Mouse (Mus musculus) cerebellum, postnatal 36 days (tissue): ENCODE measurements around the gene Flii.

Source experiments
- DNase-seq, 2 experiments: peaks; one replicate each; pipeline ENCODE4 v3.0.0; 2021 to 2022; ENCODE audit warnings: mixed read lengths in 2 of 2

The Flii gene

DNA sequence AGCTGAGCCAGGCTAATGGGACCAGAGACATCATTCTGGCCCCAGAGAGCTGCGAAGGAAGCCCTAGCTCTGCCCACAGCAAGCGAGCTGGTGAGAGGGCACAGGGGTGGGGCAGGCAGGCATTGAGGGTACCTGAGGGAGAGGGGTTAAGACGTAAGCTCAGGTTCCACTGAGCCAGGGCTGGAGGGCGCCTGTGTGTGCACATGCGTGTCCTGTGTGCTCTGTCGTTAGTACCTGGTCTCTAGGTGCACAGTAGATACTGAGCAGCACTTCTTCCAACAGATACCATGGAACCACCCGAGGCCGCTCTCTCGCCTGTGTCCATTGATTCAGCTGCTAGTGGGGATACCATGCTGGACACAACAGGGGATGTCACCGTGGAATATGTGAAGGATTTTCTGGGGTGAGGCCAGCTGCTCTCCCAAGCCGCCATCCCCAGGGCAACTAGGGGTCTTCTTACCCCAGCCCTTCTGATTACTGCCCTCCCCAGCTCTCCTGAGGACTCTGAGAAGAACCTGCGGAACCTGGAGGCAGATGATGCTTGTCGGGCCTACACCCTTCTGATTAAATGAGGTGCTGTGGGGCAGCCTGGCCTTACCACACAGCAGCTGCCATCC is 14.3 kb downstream of the Flii start:
- no peak for DNase-seq

DNA sequence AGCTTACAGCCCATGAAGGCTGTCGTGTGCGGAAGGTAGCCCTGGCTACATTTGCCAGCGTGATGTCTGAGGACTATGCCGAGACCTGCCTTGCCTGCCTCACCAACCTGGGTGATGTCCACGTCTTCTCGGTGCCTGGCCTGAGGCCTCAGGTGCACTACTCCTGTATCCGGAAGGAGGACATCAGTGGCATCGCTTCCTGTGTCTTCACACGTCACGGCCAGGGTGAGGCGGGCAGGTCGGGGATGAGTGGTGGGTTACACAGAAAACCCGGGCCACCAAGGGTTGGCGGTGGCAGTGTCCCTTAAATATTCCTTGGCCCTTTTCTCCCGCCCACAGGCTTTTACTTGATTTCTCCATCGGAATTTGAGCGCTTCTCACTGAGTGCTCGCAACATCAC is 15.0 kb downstream of the Flii start:
- DNase-seq = no peak

DNA sequence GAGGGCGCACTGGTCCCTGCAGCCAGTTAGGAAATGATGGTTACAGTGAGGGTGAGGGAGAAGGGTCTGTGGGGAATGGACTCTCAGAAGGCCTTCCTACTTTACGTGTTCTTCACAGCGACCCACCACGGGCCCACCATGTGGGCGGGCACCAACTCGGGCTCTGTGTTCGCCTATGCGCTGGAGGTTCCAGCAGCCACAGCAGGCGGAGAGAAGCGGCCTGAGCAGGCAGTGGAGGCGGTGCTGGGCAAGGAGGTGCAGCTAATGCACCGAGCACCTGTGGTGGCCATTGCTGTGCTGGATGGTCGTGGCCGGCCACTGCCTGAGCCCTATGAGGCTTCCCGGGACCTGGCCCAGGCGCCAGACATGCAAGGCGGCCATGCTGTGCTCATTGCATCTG is 15.8 kb downstream of the Flii start:
- DNase-seq = no peak

DNA sequence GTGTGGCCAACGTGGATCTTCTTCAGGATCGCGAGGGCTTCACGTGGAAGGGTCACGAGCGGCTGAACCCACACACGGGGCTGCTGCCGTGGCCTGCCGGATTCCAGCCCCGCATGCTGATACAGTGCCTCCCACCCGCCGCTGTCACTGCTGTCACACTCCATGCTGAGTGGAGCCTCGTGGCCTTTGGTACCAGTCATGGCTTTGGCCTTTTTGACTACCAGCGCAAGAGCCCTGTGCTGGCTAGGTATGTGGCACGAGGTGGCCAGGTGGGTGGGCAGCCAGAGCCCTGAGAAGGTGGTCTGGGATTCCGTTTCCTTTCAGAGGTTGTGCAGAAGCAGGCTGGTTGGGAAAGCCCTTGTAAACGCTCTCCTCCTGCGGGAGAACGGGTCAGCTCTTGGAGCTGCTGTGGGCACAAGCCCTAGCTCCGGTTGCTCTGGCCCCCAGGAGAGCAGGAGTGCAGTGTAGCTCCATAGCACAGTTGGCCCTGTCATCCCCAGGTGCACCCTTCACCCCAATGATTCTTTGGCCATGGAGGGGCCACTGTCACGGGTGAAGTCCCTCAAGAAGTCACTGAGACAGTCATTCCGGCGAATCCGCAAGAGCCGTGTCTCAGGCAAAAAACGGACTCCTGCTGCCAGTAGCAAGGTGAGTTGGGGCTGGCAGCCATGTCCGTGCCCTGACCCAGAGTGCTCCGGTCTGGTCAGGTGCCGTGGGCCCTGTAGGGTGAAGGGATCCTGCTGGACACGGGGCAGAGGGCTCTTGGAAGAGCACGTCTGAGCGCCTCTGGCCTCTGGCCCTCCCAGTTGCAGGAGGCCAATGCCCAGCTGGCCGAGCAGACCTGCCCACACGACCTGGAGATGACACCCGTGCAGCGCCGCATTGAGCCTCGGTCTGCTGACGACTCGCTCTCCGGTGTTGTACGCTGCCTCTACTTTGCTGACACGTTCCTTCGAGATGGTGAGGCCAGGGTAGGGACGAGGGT is 17.3 kb downstream of the Flii start:
- DNase-seq = no peak

DNA sequence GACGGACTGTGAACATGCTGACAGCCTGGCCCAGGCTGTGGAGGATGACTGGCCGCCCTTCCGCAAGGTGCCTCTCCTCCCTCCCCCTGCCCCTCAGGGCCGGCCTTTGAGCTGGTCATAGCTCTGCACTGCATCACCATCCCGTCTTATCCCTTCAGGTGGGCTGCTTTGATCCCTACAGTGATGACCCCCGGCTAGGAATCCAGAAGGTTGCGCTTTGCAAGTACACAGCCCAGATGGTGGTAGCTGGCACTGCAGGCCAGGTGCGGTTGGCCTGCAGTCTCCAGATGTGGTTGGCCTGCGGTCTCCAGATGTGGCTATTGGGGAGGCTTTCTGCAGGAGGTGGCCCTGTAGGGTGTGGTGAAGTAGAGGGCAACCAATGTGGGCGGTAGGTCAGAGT is 18.4 kb downstream of the Flii start:
- no peak for DNase-seq

DNA sequence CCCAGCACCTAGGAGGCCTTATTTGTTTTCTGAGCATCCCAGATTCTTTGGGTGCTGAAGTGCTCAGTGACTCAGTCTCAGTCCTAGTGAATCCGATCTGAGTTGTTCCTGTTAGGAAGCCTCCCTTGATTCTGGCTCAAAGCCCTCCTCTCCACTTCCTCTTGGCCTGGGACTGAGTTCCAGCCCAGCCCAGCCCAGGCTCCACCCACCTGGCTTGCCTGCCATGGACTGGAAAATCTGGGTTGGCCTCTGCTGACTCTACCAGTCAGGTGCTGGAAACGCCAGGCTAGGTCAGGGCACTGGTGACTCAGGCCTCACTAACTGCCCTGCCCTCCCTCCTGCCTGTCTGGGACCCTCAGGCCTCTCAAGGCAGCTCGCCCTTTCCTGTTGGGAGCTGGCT is 19.4 kb downstream of the Flii start:
- peak in 1 of 2 experiments; percentile 47 for DNase-seq

DNA sequence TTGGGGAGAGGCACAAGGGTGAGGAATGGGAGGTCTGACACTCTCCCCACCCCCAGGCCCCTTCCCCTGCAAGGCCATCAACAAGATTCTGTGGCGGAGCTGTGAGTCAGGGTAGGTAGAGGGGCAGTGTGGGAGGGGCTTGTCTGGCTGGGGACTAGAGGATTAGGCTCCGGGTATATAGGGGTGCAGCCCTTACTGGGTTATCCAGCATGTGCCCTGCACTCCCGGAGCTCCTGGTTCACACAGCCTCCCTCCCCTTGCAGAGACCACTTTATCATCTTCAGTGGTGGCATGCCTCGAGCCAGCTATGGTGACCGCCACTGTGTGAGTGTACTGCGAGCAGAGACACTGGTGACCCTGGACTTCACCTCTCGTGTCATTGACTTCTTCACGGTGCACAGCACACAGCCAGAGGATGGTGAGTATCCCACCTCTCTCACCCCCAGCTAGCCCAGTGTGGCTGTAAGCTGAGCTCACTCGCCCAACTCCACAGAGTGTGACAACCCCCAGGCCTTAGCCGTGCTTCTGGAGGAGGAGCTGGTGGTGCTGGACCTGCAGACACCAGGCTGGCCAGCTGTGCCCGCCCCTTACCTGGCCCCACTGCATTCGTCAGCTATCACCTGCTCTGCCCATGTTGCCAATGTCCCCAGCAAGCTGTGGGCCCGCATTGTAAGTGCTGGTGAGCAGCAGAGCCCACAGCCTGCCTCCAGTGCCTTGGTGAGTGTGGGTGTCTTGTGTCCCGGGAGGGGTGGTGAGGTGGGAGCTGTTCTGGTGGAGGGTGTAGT is 20.2 kb downstream of the Flii start:
- no peak for DNase-seq

DNA sequence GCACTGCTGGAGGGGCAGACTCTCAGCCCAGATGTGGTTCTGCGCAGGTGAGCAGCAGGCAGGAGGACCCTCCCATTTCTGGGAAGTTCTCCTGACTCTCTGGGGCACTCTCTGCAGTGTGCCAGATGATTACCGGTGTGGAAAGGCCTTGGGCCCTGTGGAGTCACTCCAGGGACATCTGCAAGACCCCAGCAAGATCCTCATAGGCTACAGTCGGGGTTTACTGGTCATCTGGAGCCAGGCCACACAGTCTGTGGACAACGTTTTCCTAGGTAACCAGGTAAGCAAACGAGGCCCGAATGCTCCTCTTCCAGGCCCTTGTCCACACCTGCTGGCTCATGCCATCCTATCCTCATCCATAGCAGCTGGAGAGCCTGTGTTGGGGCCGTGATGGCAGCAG is 21.0 kb downstream of the Flii start:
- DNase-seq = no peak

DNA sequence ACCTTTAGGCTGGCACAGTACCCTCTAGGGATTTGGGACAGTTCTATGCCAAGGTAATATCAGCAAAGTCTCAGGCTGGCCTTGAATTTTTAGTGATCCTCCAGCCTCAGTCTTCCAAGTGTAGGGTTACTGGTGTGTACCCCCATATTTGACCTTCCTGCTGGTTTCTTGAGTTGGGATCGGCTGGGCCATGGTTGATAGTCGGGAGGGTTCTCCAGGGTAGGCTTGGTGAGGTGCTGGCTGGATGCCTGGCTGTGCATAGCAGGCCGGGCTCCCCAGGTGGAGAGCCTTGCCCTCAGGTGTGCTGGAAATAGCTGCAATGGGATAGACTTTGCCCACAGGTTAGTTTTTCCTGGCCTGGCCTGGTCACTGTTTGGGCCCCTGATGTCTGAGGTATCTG is 21.8 kb downstream of the Flii start:
- DNase-seq = no peak

DNA sequence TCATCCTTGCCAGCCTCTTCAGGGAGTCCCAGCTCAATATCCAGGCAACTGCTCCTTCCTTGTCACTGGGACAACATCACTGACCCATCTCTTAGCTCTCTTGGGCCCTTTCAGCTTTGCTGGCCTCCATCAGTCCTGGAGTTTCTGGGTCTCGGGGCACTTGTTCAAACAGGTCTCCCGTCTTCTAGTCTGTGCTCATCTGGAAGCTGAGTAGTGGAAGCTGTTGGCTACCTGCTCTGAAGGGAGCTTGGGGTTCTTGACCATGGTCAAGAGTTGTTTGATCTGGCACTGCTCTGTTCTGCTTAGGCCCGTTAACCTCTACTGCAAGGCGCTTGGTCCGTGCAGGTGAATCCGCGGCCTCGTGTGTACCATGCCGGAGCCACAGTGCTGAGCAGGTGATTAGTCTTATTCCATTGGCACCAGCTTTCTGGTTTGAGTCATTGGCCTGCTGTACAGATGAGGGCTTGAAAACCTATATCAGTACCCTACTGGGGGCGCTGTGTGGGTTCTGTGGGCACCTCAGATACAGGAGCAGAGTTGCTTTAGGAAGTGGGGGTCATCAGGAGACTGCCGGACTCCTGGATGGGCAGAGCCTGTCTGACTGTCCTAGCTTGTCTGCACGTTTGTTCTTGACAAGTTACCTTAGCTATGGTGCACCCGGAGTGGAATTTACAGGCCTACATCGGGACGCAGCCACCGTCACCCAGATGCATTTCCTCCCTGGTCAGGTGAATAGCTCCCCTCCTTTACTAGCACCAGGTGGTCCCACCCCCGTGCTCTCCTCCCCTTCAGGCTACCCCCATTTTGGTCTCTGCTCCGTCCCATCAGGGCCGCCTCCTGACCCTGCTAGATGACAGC is 22.8 kb downstream of the Flii start:
- peak in 1 of 2 experiments; percentile 10 for DNase-seq

DNA sequence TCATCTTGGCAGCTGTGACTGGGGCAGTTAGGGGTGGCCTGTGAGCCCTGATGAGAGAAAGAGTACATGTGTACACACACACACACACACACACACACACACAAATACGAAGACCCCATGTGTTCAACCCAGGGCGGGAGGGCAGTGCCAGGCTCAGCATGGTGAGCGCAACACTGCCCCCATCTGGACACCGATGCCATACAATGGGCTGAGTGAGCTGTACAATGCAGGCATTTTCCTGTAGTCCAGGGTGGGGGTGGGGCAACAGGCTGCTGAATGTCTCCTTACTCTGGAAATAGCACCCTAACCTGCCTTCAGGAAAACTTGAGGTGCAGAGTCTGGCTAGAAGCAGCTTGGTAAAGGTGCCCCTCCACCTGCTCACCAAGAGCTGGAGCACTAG is 23.9 kb downstream of the Flii start:
- DNase-seq = peak; percentile 60 to 70

DNA sequence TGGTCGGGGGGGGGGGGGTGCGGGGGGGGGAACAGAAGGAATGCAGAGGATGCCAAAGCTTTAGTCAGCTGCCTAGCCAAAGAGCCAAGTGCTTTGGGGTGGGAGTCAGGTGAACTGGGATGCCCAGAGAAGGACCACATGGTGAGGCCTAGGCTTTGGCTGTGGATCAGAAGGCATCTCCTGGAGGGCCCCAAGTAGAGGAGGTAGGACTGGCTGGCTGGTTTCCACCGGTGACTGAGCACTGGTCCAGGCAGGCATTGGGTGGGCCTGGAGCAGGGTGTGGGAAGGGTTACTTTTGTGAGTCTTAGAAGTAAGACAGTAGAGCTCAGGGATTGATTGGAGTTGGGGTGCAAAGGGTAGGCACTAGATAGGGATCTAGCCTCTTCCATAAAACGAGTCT is 25.5 kb downstream of the Flii start:
- peak in 1 of 2 experiments; percentile 16 for DNase-seq

DNA sequence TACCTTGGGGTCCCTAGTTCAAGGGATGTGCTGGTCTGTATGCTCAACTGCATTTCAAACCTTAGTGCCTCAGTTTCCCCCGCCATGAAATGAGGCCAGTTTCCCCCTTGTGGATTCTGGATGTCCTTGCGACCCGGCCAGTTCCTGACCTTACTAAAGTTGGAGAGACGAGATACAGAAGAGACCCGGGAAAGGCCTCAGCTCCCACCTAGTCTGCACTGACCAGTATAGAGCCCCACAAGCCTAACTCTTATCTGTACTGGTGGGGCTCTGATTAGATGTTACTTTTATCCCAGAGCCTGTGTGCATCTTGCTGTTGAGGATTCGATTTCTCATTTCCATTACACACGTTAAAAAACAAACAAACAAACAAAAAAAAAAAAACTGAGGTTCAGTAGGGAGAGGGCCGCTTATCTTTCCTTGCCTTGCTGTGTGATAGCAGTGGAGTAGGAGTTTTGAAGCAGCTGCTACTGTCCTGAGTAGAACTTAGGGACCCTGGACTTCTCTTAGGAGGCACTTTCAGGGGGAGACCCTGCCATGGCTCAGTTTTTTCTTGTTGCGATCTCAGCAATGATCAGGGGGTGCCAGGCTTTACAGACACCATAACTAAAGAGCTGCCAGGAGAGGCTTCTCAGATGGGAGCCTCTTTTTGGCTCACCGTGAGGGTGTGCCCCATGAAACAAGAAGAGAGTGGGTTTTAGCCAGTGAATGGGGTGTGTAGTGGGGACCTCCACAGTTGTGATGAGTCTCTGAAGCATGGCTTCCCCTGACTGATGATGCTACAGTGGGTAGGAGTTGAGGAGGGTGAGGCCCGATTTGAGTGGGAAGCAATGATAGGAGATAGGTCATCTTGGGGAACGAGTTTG is 26.5 kb downstream of the Flii start:
- DNase-seq = peak in 1 of 2 experiments; percentile 7

DNA sequence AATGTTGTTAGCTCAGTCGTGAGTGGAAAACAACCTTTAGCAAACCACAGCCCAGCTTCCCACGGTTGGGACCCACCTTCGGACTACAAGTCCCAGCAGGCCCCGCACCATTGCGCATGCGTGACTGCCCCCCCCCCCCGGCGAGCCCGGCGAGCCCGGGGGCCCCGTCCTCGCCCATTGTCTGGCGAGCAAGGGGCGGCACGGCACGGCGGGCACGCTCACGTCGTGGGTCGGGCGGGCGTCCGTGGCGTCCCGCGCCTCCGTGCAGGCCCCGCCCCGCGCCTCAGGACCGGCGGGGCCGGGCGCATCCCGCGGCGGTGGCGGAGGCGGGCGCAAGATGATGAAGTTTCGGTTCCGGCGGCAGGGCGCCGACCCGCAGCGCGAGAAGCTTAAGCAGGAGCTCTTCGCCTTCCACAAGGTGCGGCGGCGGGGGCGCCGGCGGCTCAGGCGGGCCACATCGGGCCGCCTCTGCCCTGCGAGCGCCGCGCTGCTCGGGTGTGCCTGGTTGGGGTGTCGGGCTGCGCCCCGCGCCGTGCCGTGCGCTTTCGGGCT is 27.5 kb downstream of the Flii start, which contains the start of gene Llgl1:
Gene Llgl1 (plus strand): TSS at position 200 of the 552 bp plus-strand sequence.
- peak; percentile 78 to 91 for DNase-seq

DNA sequence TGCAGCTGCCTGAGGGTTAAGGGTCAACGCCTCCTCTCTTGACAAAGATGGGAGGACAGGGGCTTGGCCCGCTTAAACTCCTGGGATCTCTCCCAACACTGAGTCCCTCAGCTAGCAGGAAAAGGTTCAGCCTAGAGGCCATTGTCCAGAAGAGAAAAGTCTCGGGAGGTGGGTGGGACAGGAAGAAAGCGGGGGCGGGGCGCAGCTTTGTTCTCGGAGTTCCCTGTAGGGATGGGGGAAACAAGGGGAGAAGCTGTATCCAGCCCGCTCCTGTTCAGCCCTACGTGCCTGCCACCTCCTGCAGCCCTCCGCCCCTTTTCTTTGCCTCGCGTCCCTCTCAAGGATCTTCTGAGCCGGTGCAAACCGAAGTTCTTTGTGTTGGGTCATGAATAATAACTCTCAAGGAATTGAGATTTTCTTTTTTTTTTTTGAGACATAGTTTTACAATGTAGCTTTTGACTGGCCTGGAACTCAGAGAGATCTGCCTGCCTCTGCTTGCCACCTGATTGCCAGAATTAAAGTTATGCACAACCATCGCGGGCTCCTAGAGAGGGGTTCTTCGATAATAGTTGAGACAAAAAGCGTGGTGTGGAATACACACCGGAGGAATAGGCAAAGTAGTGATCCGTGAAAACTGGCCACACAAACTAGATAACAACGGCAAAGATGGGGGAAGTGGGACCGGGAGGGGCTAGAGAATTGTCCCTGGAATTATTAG is 28.1 kb downstream of the Flii start:
- DNase-seq = peak in 1 of 2 experiments; percentile 24

DNA sequence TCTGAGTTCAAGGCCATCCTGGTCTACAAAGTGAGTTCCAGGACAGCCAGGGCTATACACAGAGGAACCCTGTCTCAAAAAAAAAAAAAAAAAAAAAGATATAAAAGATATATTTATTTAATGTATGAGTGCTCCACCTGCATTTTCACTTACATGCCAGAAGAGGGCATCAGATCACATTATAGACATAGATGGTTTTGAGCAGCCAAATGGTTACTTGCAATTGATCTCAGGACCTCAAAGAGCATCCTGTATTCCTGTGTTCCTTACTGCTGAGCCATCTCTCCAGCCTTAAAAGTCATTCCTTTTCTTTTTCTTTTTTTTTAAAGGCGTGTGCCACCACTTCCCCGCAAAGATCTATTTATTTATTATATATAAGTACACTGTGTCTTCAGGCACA is 29.5 kb downstream of the Flii start:
- peak in 1 of 2 experiments; percentile 10 for DNase-seq

DNA sequence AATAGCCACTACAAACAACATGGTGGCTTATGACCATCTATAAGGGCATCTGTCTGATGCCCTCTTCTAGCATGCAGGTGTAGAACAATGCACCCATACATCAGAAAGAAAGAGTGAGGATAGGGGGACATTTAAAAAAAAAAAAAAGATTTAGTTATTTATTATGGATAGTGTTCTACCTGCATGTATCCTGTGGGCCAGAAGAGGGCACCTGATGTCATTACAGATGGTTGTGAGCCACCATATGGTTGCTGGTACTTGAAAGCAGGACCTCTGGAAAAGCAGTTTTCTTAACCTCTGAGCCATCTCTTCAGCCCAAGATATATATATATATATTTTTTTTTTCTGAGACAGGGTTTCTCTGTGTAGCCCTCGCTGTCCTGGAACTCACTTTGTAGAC is 30.9 kb downstream of the Flii start:
- DNase-seq = no peak
